Mouse (Mus musculus) liver, adult 2 months (tissue): ENCODE measurements at regions not wholly inside any gene's neighbourhood (a gene's known extent, or its start where the extent isn't known, plus 50 kb on each side); places are given as distances from the start of the nearest gene placed in this dataset.

Experiments
- DNase-seq: peaks from one replicate; pipeline ENCODE4 v3.0.0-alpha.2; 2011; ENCODE audit warnings: low read depth, low spot score; ENCODE audit errors: extremely low read depth
- H3K27ac ChIP-seq: fragments of 200-500 bp; replicated peaks from 2 replicates; pipeline ENCODE4 v1.5.1; 2012; ENCODE audit warnings: low read depth, mild to moderate bottlenecking, control low read depth, inconsistent platforms, low read length; ENCODE audit not compliant: insufficient read depth
- H3K27me3 ChIP-seq: fragments of 200-500 bp; 2 replicates; pipeline ENCODE4 v1.6.1; 2012; ENCODE audit warnings: mild to moderate bottlenecking, moderate library complexity, low read length, inconsistent platforms; ENCODE audit not compliant: control insufficient read depth, insufficient read depth
- H3K36me3 ChIP-seq: fragments of 200-500 bp; 2 replicates; pipeline ENCODE4 v1.6.1; 2012; ENCODE audit warnings: low read length, inconsistent platforms; ENCODE audit not compliant: control insufficient read depth, insufficient read depth
- H3K4me1 ChIP-seq: fragments of 200-500 bp; 2 replicates; pipeline ENCODE4 v1.6.1; 2011; ENCODE audit warnings: low read length; ENCODE audit not compliant: control insufficient read depth, insufficient read depth
- H3K4me3 ChIP-seq: fragments of 200-500 bp; 2 replicates; pipeline ENCODE4 v1.5.1; 2011; ENCODE audit warnings: low read depth, mild to moderate bottlenecking, control low read depth, low read length, moderate library complexity; ENCODE audit not compliant: insufficient read depth
- H3K79me2 ChIP-seq: fragments of 200-500 bp; 2 replicates; pipeline ENCODE4 v1.6.1; 2012; ENCODE audit warnings: inconsistent platforms, mild to moderate bottlenecking, low read length, moderate library complexity; ENCODE audit not compliant: control insufficient read depth, insufficient read depth
- H3K9ac ChIP-seq: fragments of 200-500 bp; 2 replicates; pipeline ENCODE4 v1.6.1; 2012; ENCODE audit warnings: low read depth, mild to moderate bottlenecking, control low read depth, inconsistent platforms, low read length
- CTCF ChIP-seq: fragments of 200-500 bp; IDR thresholded peaks from 2 replicates; pipeline ENCODE4 v1.5.1; 2011; ENCODE audit warnings: low read depth, low read length, control low read depth
- POLR2A ChIP-seq: fragments of 200-500 bp; IDR thresholded peaks from 2 replicates; pipeline ENCODE4 v1.6.1; 2011; ENCODE audit warnings: low read length, control low read depth; ENCODE audit not compliant: insufficient read depth; ENCODE audit errors: extremely low read depth
- WGBS: fragments of 180-500 bp; shearing (Covaris S2); methylation state at CpG from one replicate; pipeline ENCODE4 v1.1.7; 2018; 5-methylcytosine and 5-hydroxymethylcytosine counted together

DNA sequence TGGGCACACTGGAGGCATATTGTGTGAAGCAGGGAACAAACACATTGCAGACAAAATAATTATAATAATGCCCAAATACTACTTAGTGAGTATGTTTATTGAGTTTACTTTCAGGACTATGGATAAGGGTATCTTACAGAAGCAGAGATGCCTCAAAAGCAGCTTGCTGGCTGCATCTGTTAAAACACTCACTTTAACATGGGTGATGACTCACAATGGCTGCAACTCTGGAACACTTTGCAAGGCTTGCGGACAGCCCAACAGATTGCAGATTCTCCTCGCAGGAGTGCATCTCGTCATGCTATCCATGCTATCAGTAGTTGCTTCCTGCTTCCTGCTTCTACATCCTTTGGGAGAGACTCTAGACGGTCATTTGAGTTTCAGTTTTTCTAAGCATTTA is 373.2 kb upstream of the Arpp21 start:
- Histone ChIP-seq H3K9ac (no peak overlapping the region), H3K36me3 (no peaks in the 10 kb centered on the region), H3K4me1 (no peaks in the 10 kb centered on the region), H3K4me3 (no peak overlapping the region), H3K79me2 (no peaks in the 10 kb centered on the region), H3K27me3 (no peaks in the 10 kb centered on the region), H3K27ac (no peak overlapping the region)
- WGBS: 65% methylated on average over 4 of the region's 4 CpGs
- no peak for TF ChIP-seq POLR2A
- TF ChIP-seq CTCF: no peak
- DNase-seq: no peak

GRCm38 (mm10) chr9:112607221-112607620 is 371.5 kb upstream of the Arpp21 start:
- Histone ChIP-seq H3K27me3 (no peaks in the 10 kb centered on the region), H3K4me1 (no peaks in the 10 kb centered on the region), H3K36me3 (no peaks in the 10 kb centered on the region), H3K4me3 (no peak overlapping the region), H3K79me2 (no peaks in the 10 kb centered on the region), H3K9ac (no peak overlapping the region), H3K27ac (no peak overlapping the region)
- WGBS: 78% methylated on average over 3 of the region's 3 CpGs
- no peak for DNase-seq
- TF ChIP-seq POLR2A (no peak), CTCF (no peak)

GRCm38 (mm10) chr9:112595731-112596130 is 360.0 kb upstream of the Arpp21 start:
- Histone ChIP-seq H3K79me2 (no peaks in the 10 kb centered on the region), H3K4me1 (no peaks in the 10 kb centered on the region), H3K27me3 (no peaks in the 10 kb centered on the region), H3K9ac (no peak overlapping the region), H3K36me3 (no peaks in the 10 kb centered on the region), H3K27ac (no peak overlapping the region), H3K4me3 (no peak overlapping the region)
- DNase-seq: no peak
- TF ChIP-seq POLR2A: no peak
- TF ChIP-seq CTCF: no peak

DNA sequence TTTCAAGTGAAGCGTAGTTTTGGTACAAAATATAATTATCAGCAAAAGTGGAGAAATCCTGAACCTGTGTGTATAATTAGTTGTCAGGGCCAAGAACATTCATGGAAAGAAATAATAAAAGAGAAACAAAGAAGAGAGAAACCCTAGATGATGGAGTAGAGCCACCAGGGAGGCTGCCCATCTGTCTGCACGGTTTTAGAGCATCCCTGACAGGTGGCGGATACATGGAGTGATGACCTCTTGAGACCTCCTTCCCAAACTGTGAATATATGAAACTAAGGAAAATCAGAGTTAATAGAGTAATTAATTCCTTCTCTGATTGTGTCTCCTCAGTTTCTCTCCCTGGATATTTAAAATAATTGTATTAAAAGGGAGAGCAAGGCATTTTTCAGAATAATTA is 354.5 kb upstream of the Arpp21 start:
- Histone ChIP-seq H3K4me1 (no peaks in the 10 kb centered on the region), H3K36me3 (no peaks in the 10 kb centered on the region), H3K9ac (no peak overlapping the region), H3K79me2 (no peaks in the 10 kb centered on the region), H3K4me3 (no peak overlapping the region), H3K27me3 (no peaks in the 10 kb centered on the region), H3K27ac (no peak overlapping the region)
- WGBS: 72% methylated on average over 3 of the region's 3 CpGs
- TF ChIP-seq CTCF: no peak
- TF ChIP-seq POLR2A: no peak
- DNase-seq: no peak

- WGBS: 55% methylated on average over 3 of the region's 3 CpGs
These were observed 337.6 kb upstream of the Arpp21 start for GRCm38 (mm10) chr9:112573316-112573715.

GRCm38 (mm10) chr9:112561348-112561747 is 325.6 kb upstream of the Arpp21 start:
- TF ChIP-seq POLR2A: no peak
- no peak for TF ChIP-seq CTCF
- Histone ChIP-seq H3K79me2 (no peaks in the 10 kb centered on the region), H3K4me1 (no peaks in the 10 kb centered on the region), H3K27ac (no peak overlapping the region), H3K27me3 (no peaks in the 10 kb centered on the region), H3K4me3 (no peak overlapping the region), H3K36me3 (no peaks in the 10 kb centered on the region), H3K9ac (no peak overlapping the region)
- no peak for DNase-seq

More at GRCm38 (mm10) chr9:112573316-112573715, 337.6 kb upstream of the Arpp21 start:
- no peak overlapping the region for H3K9ac ChIP-seq
- no peaks in the 10 kb centered on the region for H3K79me2 ChIP-seq
- H3K4me3 ChIP-seq: no peak overlapping the region
- H3K27ac ChIP-seq: no peak overlapping the region
- DNase-seq: no peak
- no peaks in the 10 kb centered on the region for H3K27me3 ChIP-seq
- H3K4me1 ChIP-seq: no peaks in the 10 kb centered on the region
- no peaks in the 10 kb centered on the region for H3K36me3 ChIP-seq
- TF ChIP-seq CTCF (no peak), POLR2A (no peak)
